Mouse (Mus musculus): Measurements from ENCODE around the gene Traip.

Traip gene

GRCm38 (mm10) chr9:107971690-107972541, 22.0 kb downstream of the Traip start:
- no peak for DNase-seq

GRCm38 (mm10) chr9:107974491-107975171, 24.7 kb downstream of the Traip start:
- no peak for DNase-seq

- DNase-seq, result peak; percentile 35 to 50
These were observed 25.8 kb downstream of the Traip start, which contains the start of gene Uba7 for GRCm38 (mm10) chr9:107975399-107976386. TSS of gene Uba7 (plus strand) at chr9:107975505.

GRCm38 (mm10) chr9:107978815-107979214, 28.9 kb downstream of the Traip start:
- DNase-seq, result no peak

GRCm38 (mm10) chr9:107981684-107982605, 32.0 kb downstream of the Traip start:
- peak in 1 of 2 experiments; percentile 57 for DNase-seq

- DNase-seq, result peak; percentile 78 to 90
These were observed 32.9 kb downstream of the Traip start, which contains the start of gene Gm20661 for GRCm38 (mm10) chr9:107982681-107983346. TSS of gene Gm20661 (plus strand) at chr9:107983058.

- peak; percentile 90 to 95 for DNase-seq
These were observed 33.5 kb downstream of the Traip start for GRCm38 (mm10) chr9:107983421-107983890.

- DNase-seq, result peak in 1 of 2 experiments; percentile 36
These were observed 34.3 kb downstream of the Traip start for GRCm38 (mm10) chr9:107984052-107984753.

GRCm38 (mm10) chr9:107984754-107985055, 34.8 kb downstream of the Traip start:
- no peak for DNase-seq

- peak; percentile 93 to 94 for DNase-seq
These were observed 35.5 kb downstream of the Traip start, which contains the start of gene Inka1 for GRCm38 (mm10) chr9:107985131-107986119. TSS of gene Inka1 (minus strand) at chr9:107985879.

- DNase-seq, result peak; percentile 86 to 87
These were observed 36.4 kb downstream of the Traip start for GRCm38 (mm10) chr9:107986376-107986775.

- DNase-seq, result no peak
These were observed 38.0 kb downstream of the Traip start for GRCm38 (mm10) chr9:107987950-107988349.

- no peak for DNase-seq
These were observed 42.3 kb downstream of the Traip start, which contains the start of gene Cdhr4 for GRCm38 (mm10) chr9:107992197-107992596. TSS of gene Cdhr4 (plus strand) at chr9:107992497.

- no peak for DNase-seq
These were observed 43.1 kb downstream of the Traip start for GRCm38 (mm10) chr9:107993013-107993412.

- no peak for DNase-seq
These were observed 44.5 kb downstream of the Traip start for GRCm38 (mm10) chr9:107994464-107994863.

GRCm38 (mm10) chr9:107995513-107995912, 45.6 kb downstream of the Traip start:
- no peak for DNase-seq

- DNase-seq, result no peak
These were observed 46.1 kb downstream of the Traip start, which contains the start of gene Gm20662 for GRCm38 (mm10) chr9:107996049-107996448. TSS of gene Gm20662 (plus strand) at chr9:107996349.
